Mouse (Mus musculus) gastrocnemius, adult 8-10 months (tissue): ENCODE measurements around the gene Mrpl49. TPM values are rescaled to one million over a fixed set of nuclear protein-coding genes. Genes with fewer than 3 reads are reported as not detected.
"Not testable (repeated sequence)": the region's sequence is repeated elsewhere in the genome, so short reads cannot be mapped to it uniquely, and the experiment has no call there.

Experiments used
- DNase-seq, 2 experiments: peaks; one replicate each; pipeline ENCODE4 v3.0.0; 2022; ENCODE audit warnings: low spot score in 2 of 2
- total RNA-seq, 4 experiments: library from RNA; stranded (reverse); gene quantifications; 2 replicates each; pipeline ENCODE4 v1.2.4; 2022

Mrpl49 gene
- total RNA-seq, 4 experiments from 2014 or later, result 21.2 to 23.0 (median 22.3) TPM

GRCm38 (mm10) chr19:6067011-6067723, 9.6 kb upstream of the Mrpl49 start:
- peak; percentile 63 to 71 for DNase-seq

- DNase-seq, result no peak
Observed at GRCm38 (mm10) chr19:6066571-6066970, 9.0 kb upstream of the Mrpl49 start.

GRCm38 (mm10) chr19:6063081-6063480, 5.5 kb upstream of the Mrpl49 start:
- no peak for DNase-seq

- DNase-seq, result no peak
Observed at GRCm38 (mm10) chr19:6062418-6062817, 4.8 kb upstream of the Mrpl49 start.

- no peak for DNase-seq
Observed at GRCm38 (mm10) chr19:6061641-6062302, 4.2 kb upstream of the Mrpl49 start.

- DNase-seq, result peak; percentile 93
Observed at GRCm38 (mm10) chr19:6061021-6061533, 3.5 kb upstream of the Mrpl49 start, which contains the start of gene Znhit2. TSS of gene Znhit2 (plus strand) at chr19:6061192.

GRCm38 (mm10) chr19:6058966-6059365, 1.4 kb upstream of the Mrpl49 start:
- DNase-seq, result no peak

- DNase-seq, result no peak
Observed at GRCm38 (mm10) chr19:6058513-6058912, 928 bp upstream of the Mrpl49 start.

- DNase-seq, result no peak
Observed at GRCm38 (mm10) chr19:6056696-6057095, 889 bp downstream of the Mrpl49 start.

GRCm38 (mm10) chr19:6054296-6054695, 3.3 kb downstream of the Mrpl49 start:
- no peak for DNase-seq

GRCm38 (mm10) chr19:6052516-6052915, 5.1 kb downstream of the Mrpl49 start:
- DNase-seq, result no peak

- no peak for DNase-seq
Observed at GRCm38 (mm10) chr19:6048681-6049410, 8.7 kb downstream of the Mrpl49 start.

- no peak for DNase-seq
Observed at GRCm38 (mm10) chr19:6047899-6048166, 9.8 kb downstream of the Mrpl49 start.

GRCm38 (mm10) chr19:6047154-6047898, 10.3 kb downstream of the Mrpl49 start:
- no peak for DNase-seq

GRCm38 (mm10) chr19:6046294-6047153, 11.1 kb downstream of the Mrpl49 start, which contains the start of gene Syvn1:
TSS of gene Syvn1 (plus strand) at chr19:6046576.
- DNase-seq, result peak; percentile 82

GRCm38 (mm10) chr19:6045366-6046293, 12.0 kb downstream of the Mrpl49 start:
- no peak for DNase-seq

GRCm38 (mm10) chr19:6044102-6044501, 13.5 kb downstream of the Mrpl49 start:
- not testable (repeated sequence) for DNase-seq

- DNase-seq, result no peak
Observed at GRCm38 (mm10) chr19:6042293-6042692, 15.3 kb downstream of the Mrpl49 start.

GRCm38 (mm10) chr19:6040002-6040401, 17.6 kb downstream of the Mrpl49 start:
- no peak for DNase-seq
